Mouse (Mus musculus) urinary bladder, adult 18-20 months (tissue): Measurements from ENCODE around the gene Fam163a.
"Not testable (repeated sequence)": the region's sequence is repeated elsewhere in the genome, so short reads cannot be mapped to it uniquely, and the experiment has no call there.

Experiments used
- DNase-seq, 2 experiments: peaks; one replicate each; pipeline ENCODE4 v3.0.0; 2022; ENCODE audit warnings: low spot score in 2 of 2, mixed read lengths in 2 of 2

Gene Fam163a

GRCm38 (mm10) chr1:156077655-156078054 is 127.2 kb downstream of the Fam163a start:
- DNase-seq = no peak

GRCm38 (mm10) chr1:156076474-156076873 is 128.4 kb downstream of the Fam163a start:
- no peak for DNase-seq

- no peak for DNase-seq
Measured at GRCm38 (mm10) chr1:156074575-156074974, 130.3 kb downstream of the Fam163a start.

GRCm38 (mm10) chr1:156073169-156073821 is 131.5 kb downstream of the Fam163a start:
- DNase-seq = no peak

GRCm38 (mm10) chr1:156070106-156070505 is 134.7 kb downstream of the Fam163a start:
- no peak for DNase-seq

GRCm38 (mm10) chr1:156066133-156066532 is 138.7 kb downstream of the Fam163a start:
- DNase-seq = no peak

- DNase-seq = no peak
Measured at GRCm38 (mm10) chr1:156062193-156062592, 142.6 kb downstream of the Fam163a start.

GRCm38 (mm10) chr1:156058207-156058606 is 146.6 kb downstream of the Fam163a start:
- DNase-seq = no peak

GRCm38 (mm10) chr1:156046688-156047087 is 158.1 kb downstream of the Fam163a start:
- no peak for DNase-seq

- peak in 1 of 2 experiments; percentile 13 for DNase-seq
Measured at GRCm38 (mm10) chr1:156044211-156044611, 160.6 kb downstream of the Fam163a start.

GRCm38 (mm10) chr1:156043027-156043426 is 161.8 kb downstream of the Fam163a start:
- peak in 1 of 2 experiments; percentile 45 for DNase-seq

- DNase-seq = no peak
Measured at GRCm38 (mm10) chr1:156042481-156042880, 162.3 kb downstream of the Fam163a start.

- DNase-seq = no peak
Measured at GRCm38 (mm10) chr1:156041451-156042241, 163.2 kb downstream of the Fam163a start.

- peak; percentile 73 to 86 for DNase-seq
Measured at GRCm38 (mm10) chr1:156040731-156041401, 164.0 kb downstream of the Fam163a start.

GRCm38 (mm10) chr1:156039989-156040388 is 164.8 kb downstream of the Fam163a start:
- DNase-seq = not testable (repeated sequence)

- DNase-seq = peak in 1 of 2 experiments; percentile 14
Measured at GRCm38 (mm10) chr1:156037144-156037583, 167.7 kb downstream of the Fam163a start.

- DNase-seq = peak; percentile 87 to 95
Measured at GRCm38 (mm10) chr1:156035930-156036737, 168.7 kb downstream of the Fam163a start, which contains the start of gene Tor1aip1. Tor1aip1 (minus strand) TSS chr1:156036480.

GRCm38 (mm10) chr1:156035269-156035929 is 169.4 kb downstream of the Fam163a start, which contains the start of gene Tor1aip2:
Tor1aip2 (plus strand) TSS chr1:156035403.
- peak in 1 of 2 experiments; percentile 96 for DNase-seq

GRCm38 (mm10) chr1:156034661-156035060 is 170.2 kb downstream of the Fam163a start:
- DNase-seq = no peak

- DNase-seq = no peak
Measured at GRCm38 (mm10) chr1:156033921-156034320, 170.9 kb downstream of the Fam163a start.
